Mouse (Mus musculus) kidney, embryonic 16.5 days (tissue): ENCODE measurements at regions not wholly inside any gene's neighbourhood (a gene's known extent, or its start where the extent isn't known, plus 50 kb on each side); places are given as distances from the start of the nearest gene placed in this dataset. TPM values are rescaled to one million over a fixed set of nuclear protein-coding genes. Genes with fewer than 3 reads are reported as not detected.
A peak's percentile ranks its signal among the peaks of the same experiment; 100 is the strongest.

Experiments
- ATAC-seq: fragments of 200-750 bp; cut with Nextera tagmentation; 2 replicates; pipeline ENCODE4 v1.8.0; 2017; ENCODE audit warnings: moderate TSS enrichment; ENCODE audit not compliant: low FRiP score, low TSS enrichment
- H3K27ac ChIP-seq: fragments of 300-500 bp; sonication (generic); 2 replicates; pipeline ENCODE4 v1.5.1; 2014; ENCODE audit warnings: low read length
- H3K27me3 ChIP-seq: fragments of 300-500 bp; sonication (generic); 2 replicates; pipeline ENCODE4 v1.6.1; 2014; ENCODE audit warnings: low read length, control low read depth, mixed read lengths; ENCODE audit not compliant: insufficient read depth
- H3K36me3 ChIP-seq: fragments of 300-500 bp; sonication (generic); 2 replicates; pipeline ENCODE4 v1.6.1; 2014; ENCODE audit warnings: low read length, control low read depth, mixed read lengths; ENCODE audit not compliant: insufficient read depth
- H3K4me1 ChIP-seq: fragments of 300-500 bp; sonication (generic); 2 replicates; pipeline ENCODE4 v1.6.1; 2014; ENCODE audit warnings: low read length, control low read depth, mixed read lengths; ENCODE audit not compliant: insufficient read depth
- H3K4me2 ChIP-seq: fragments of 300-500 bp; sonication (generic); replicated peaks from 2 replicates; pipeline ENCODE4 v1.6.1; 2014; ENCODE audit warnings: low read depth, low read length
- H3K4me3 ChIP-seq: fragments of 300-500 bp; sonication (generic); 2 replicates; pipeline ENCODE4 v1.5.1; 2014; ENCODE audit warnings: mild to moderate bottlenecking, low read length
- H3K9ac ChIP-seq: fragments of 300-500 bp; sonication (generic); replicated peaks from 2 replicates; pipeline ENCODE4 v1.6.1; 2014; ENCODE audit warnings: low read length
- H3K9me3 ChIP-seq: fragments of 300-500 bp; sonication (generic); 2 replicates; pipeline ENCODE4 v1.6.1; 2016; ENCODE audit warnings: low read length, control low read depth
- WGBS: fragments of 180-500 bp; shearing (Covaris S2); extraction: QIAGEN DNeasy Blood & Tissue Kit; methylation state at CpG from one replicate; pipeline ENCODE4 v1.1.7; 2014; 5-methylcytosine and 5-hydroxymethylcytosine counted together
- microRNA-seq: library from miRNA; unstranded; fragments of <30 nt; microRNA quantifications from one replicate; pipeline ENCODE4, GENCODE M21; 2016

DNA sequence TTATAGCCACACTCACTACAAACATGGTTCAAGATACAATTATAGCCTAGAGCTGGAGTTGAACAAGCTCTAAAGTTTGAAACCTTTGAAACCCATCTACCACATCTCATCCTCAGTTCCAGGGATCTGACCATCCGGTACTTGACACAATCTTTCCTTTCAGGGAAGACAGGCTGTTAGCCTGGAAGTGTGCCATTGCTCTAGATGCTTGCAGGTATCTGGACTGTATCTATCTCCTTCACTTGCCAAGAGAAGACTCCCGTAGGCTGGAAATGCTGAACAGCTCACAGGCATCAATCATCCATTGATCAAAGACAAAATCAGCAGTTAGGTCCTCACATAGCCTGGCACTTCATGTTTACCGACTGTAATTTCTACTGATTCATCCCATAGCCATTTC, 117.5 kb upstream of the Arpp21 start:
- no peak overlapping the region for H3K27ac ChIP-seq
- no peak overlapping the region for H3K9ac ChIP-seq
- no peak overlapping the region for H3K4me3 ChIP-seq
- WGBS: 77% methylated on average over 3 of the region's 3 CpGs
- no peaks in the 10 kb centered on the region for H3K4me1 ChIP-seq
- no peak overlapping the region for H3K4me2 ChIP-seq
- H3K27me3 ChIP-seq: no peaks in the 10 kb centered on the region
- ATAC-seq: no peak
- no peaks in the 10 kb centered on the region for H3K36me3 ChIP-seq
- H3K9me3 ChIP-seq: no peaks in the 10 kb centered on the region

DNA sequence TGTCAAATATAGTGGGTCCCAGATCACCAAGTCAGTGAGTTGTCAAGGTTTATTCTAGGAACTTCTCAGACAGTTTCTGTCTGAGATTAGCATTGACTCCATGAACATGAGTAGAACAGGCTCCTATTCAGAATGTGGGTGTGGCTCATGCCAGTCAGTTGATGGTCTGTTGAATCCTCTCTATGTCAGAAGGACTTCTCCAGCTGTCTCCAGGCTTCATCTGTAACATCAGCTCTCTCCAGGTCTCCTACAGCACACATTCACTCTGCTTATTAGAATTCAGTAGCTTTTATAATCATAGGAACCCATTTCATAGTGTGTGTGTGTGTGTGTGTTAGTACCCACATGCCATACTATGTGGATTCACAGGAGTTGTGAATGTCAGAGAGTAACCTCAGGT, 113.2 kb upstream of the Arpp21 start:
- H3K4me3 ChIP-seq: no peak overlapping the region
- ATAC-seq: no peak
- no peaks in the 10 kb centered on the region for H3K4me1 ChIP-seq

DNA sequence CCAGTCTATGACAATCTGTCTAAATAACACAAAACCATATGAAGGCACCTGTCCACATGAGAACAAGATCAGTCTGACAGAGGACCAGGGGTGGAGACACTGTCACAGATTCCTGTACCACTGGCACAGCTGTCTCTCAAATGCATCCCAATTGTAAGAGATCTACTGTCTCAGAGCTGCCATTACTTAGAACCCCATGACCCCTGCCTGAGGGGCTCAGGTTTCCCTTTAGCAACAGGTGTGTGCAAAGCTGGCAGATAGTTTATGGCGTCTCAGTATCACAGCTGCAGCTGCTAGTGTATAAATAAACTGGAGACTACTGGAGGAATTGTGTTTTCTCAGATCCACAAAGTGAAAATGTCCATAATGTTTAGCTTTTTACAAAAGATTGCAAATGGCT, 109.1 kb upstream of the Arpp21 start:
- H3K4me1 ChIP-seq: no peaks in the 10 kb centered on the region
- ATAC-seq: 0 out of 2 replicates have a peak, but pooled peaks have one; percentile 49
- 24% methylated on average over 1 of the region's 1 CpGs for WGBS

More for the DNA sequence above, 113.2 kb upstream of the Arpp21 start:
- Histone ChIP-seq H3K9me3 (no peaks in the 10 kb centered on the region), H3K27ac (no peak overlapping the region), H3K36me3 (no peaks in the 10 kb centered on the region), H3K9ac (no peak overlapping the region), H3K4me2 (no peak overlapping the region), H3K27me3 (no peaks in the 10 kb centered on the region)

DNA sequence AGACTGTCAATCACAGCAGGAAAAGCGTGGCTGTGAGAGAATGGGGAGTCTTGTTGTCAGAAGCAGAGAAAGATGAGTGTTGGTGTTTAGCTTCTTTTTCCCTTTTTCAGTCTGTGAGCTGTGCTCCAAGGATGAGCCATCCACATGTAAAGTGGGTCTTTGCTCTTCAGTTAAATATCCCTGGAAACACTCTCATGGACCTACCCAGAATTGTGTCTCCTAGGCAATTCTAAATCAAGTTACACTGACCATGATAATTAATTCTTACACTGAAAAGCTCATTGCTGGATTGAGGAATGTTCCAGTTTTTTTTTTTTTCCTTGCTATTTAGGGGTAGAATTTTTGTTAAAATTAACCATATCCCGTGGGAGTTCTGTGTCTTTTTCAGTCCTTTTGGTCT, 104.6 kb upstream of the Arpp21 start:
- Histone ChIP-seq H3K4me1 (no peaks in the 10 kb centered on the region), H3K27me3 (no peaks in the 10 kb centered on the region), H3K9me3 (no peaks in the 10 kb centered on the region), H3K4me2 (no peak overlapping the region), H3K9ac (no peak overlapping the region), H3K4me3 (no peak overlapping the region), H3K27ac (no peak overlapping the region), H3K36me3 (no peaks in the 10 kb centered on the region)
- no peak for ATAC-seq
- 73% methylated on average over 2 of the region's 2 CpGs for WGBS

More for the DNA sequence above, 109.1 kb upstream of the Arpp21 start:
- Histone ChIP-seq H3K9ac (no peak overlapping the region), H3K27me3 (no peaks in the 10 kb centered on the region), H3K4me2 (no peak overlapping the region), H3K36me3 (no peaks in the 10 kb centered on the region), H3K9me3 (no peaks in the 10 kb centered on the region), H3K4me3 (no peak overlapping the region), H3K27ac (no peak overlapping the region)

DNA sequence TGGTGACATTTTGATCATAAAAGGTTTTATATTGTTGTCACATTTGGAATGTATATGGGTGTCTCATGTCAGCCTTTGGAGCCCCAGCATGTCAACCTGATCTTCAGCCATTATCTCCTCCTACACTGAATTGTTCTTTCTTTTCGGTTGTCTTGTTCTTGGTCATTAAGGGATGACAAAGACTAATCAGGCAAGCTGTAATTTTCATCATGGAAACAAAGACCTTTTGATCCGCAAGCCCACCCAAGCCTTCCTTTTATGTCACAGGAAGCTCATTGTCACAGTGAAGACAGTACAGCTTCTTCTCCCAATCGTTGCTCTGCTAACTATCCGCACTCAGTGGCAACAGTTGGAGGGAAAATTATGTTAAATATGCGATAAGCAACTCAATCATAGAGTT, 84.3 kb upstream of the Arpp21 start:
- Histone ChIP-seq H3K4me3 (no peak overlapping the region), H3K4me2 (no peak overlapping the region), H3K4me1 (no peaks in the 10 kb centered on the region), H3K36me3 (no peaks in the 10 kb centered on the region), H3K9me3 (no peaks in the 10 kb centered on the region), H3K27ac (no peak overlapping the region), H3K27me3 (no peaks in the 10 kb centered on the region), H3K9ac (no peak overlapping the region)
- 72% methylated on average over 5 of the region's 5 CpGs for WGBS
- no peak for ATAC-seq

DNA sequence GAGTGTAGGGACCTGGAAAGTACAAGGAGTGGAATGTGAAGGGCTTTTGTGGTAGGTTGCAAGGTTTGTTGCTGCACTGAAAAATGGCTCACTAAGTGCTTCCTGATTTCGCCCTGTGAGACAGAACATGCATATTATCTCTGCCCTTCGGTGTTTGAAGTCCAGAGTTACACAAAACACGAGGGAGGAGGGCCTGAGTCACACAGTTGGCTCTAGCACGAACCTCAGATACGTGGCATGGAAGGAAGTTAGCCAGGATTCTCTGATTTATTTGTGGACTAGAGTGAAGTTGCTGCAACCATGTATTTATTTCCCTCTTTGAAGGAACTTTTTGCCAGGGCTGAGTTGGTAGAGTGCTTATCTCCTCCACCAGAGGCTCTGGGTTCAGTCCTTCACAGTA, 73.2 kb upstream of the Arpp21 start:
- no peak overlapping the region for H3K4me3 ChIP-seq
- no peak overlapping the region for H3K4me2 ChIP-seq
- H3K27me3 ChIP-seq: no peaks in the 10 kb centered on the region
- 64% methylated on average over 5 of the region's 5 CpGs for WGBS
- no peak overlapping the region for H3K27ac ChIP-seq
- no peak overlapping the region for H3K9ac ChIP-seq
- H3K9me3 ChIP-seq: no peaks in the 10 kb centered on the region
- no peaks in the 10 kb centered on the region for H3K4me1 ChIP-seq
- H3K36me3 ChIP-seq: no peaks in the 10 kb centered on the region
- ATAC-seq: no peak

DNA sequence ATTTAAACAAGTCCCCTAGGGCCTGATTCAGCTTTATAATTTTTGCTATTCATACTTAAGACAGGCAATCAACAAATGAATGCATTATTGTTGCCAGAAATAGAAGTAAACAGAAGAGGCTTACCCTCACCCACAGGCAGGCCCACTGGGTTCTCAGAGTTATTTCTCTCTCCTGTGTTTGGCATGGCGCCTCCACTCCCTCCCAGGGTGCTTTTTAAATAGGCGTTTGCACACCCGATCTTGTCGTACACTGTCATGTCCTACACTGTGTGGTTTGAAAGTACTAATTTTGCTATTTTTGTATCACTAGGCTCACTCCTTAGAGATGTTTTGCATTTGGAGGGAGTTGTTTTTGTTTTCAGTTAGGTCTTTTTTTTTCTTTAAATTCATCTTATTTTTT, 72.1 kb upstream of the Arpp21 start:
- 85% methylated on average over 4 of the region's 4 CpGs for WGBS
- ATAC-seq: no peak
- no peaks in the 10 kb centered on the region for H3K27me3 ChIP-seq
- no peak overlapping the region for H3K4me2 ChIP-seq
- H3K9me3 ChIP-seq: no peaks in the 10 kb centered on the region
- H3K4me3 ChIP-seq: no peak overlapping the region
- H3K4me1 ChIP-seq: no peaks in the 10 kb centered on the region
- H3K9ac ChIP-seq: no peak overlapping the region
- H3K36me3 ChIP-seq: no peaks in the 10 kb centered on the region
- no peak overlapping the region for H3K27ac ChIP-seq

DNA sequence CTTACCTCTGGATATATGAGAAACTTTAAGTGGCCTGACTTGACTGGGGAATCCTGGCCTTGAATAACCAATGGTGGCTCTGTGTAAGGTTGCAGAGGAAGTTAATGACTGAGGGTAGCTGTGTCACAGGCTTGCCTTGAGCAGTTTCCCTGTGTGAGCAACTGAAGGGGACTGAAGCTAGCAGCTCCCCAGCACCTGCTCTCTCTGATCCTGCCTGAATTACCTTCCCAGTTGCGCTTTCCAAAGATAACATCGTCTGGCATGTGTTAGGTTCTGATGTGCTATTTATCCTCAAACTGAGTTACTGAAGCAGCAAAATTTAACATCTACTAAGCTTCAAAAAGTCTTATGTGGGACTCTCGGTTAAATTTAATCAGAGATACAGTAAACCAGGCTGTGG, 56.1 kb upstream of the Arpp21 start:
- H3K4me1 ChIP-seq: no peaks in the 10 kb centered on the region
- no peak overlapping the region for H3K27ac ChIP-seq
- no peaks in the 10 kb centered on the region for H3K36me3 ChIP-seq
- WGBS: 77% methylated on average over 3 of the region's 3 CpGs
- H3K4me2 ChIP-seq: no peak overlapping the region
- H3K9me3 ChIP-seq: no peaks in the 10 kb centered on the region
- no peak overlapping the region for H3K4me3 ChIP-seq
- no peak for ATAC-seq
- H3K9ac ChIP-seq: no peak overlapping the region
- H3K27me3 ChIP-seq: no peaks in the 10 kb centered on the region

Small RNAs in the stretch of these regions (microRNA-seq; reads per million reads assigned to microRNA genes)
- gene Gm27847: not detected
